Mouse (Mus musculus) midbrain, postnatal 0 days (tissue): ENCODE measurements around the gene Smok2b. TPM values are rescaled to one million over a fixed set of nuclear protein-coding genes. Genes with fewer than 3 reads are reported as not detected.

Source experiments
- polyA plus RNA-seq: library from polyadenylated mRNA; unstranded; fragments of >200 nt; fragmentation: Nextera tagmentation; extraction: Ambion mirVana; gene quantifications from 2 replicates; pipeline ENCODE4 v1.2.1, GENCODE M21; 2015
- total RNA-seq: library from RNA; depleted of rRNA; stranded (reverse); fragments of >200 nt; gene quantifications from 2 replicates; pipeline ENCODE4 v1.2.3, GENCODE M21; 2014; rRNA removed

Smok2b gene
- total and polyA plus RNA-seq, 2 experiments from 2014 or later, result not detected

Other genes with a start within 250 kb of the Smok2b start
- 82.7 and 88.8 TPM in 2 replicates for gene Wtap, start 236.1 kb upstream of the Smok2b start, total RNA-seq
- 134 and 147 TPM in 2 replicates for gene Wtap, start 236.1 kb upstream of the Smok2b start, polyA plus RNA-seq
- 160 and 177 TPM in 2 replicates for gene Sod2, start 223.4 kb upstream of the Smok2b start, total RNA-seq
- gene Sod2, start 223.4 kb upstream of the Smok2b start, polyA plus RNA-seq, result 121 and 128 TPM in 2 replicates
- 0.80 and 1.0 TPM in 2 replicates for gene Gpr31b, start 178.0 kb upstream of the Smok2b start, total RNA-seq
- not detected in 2 replicates for gene Gpr31b, start 178.0 kb upstream of the Smok2b start, polyA plus RNA-seq
- 0.11 and 0.38 TPM in 2 replicates for gene Tcp10b, start 169.2 kb upstream of the Smok2b start, total RNA-seq
- gene Tcp10b, start 169.2 kb upstream of the Smok2b start, polyA plus RNA-seq, result 0.20 and 0.56 TPM in 2 replicates
- gene Unc93a, start 98.4 kb upstream of the Smok2b start, total RNA-seq, result 0.14 TPM in 1 of 2 replicates, not detected in the other
- 0.05 and 0.17 TPM in 2 replicates for gene Unc93a, start 98.4 kb upstream of the Smok2b start, polyA plus RNA-seq
- gene Smok2a, start 9.1 kb upstream of the Smok2b start, total RNA-seq, result not detected in 2 replicates
- not detected in 2 replicates for gene Smok2a, start 9.1 kb upstream of the Smok2b start, polyA plus RNA-seq
- not detected in 2 replicates for gene Tcp10c, start 124.3 kb downstream of the Smok2b start, total RNA-seq
- not detected in 2 replicates for gene Tcp10c, start 124.3 kb downstream of the Smok2b start, polyA plus RNA-seq